Mouse (Mus musculus) MEL (cell line): ENCODE measurements around the gene Pxylp1.

Experiments
- BHLHE40 ChIP-seq: IDR thresholded peaks from 2 replicates; pipeline ENCODE4 v1.6.1; 2012; ENCODE audit warnings: low read depth, mild to moderate bottlenecking, inconsistent platforms, low read length, improper control_type of control experiment, borderline replicate concordance
- CHD1 ChIP-seq: IDR thresholded peaks from 2 replicates; pipeline ENCODE4 v1.6.1; 2012; ENCODE audit warnings: low read depth, mild to moderate bottlenecking, inconsistent platforms, low read length, improper control_type of control experiment
- CTCF ChIP-seq, 3 experiments: IDR thresholded peaks in 2 of 3; conservative IDR thresholded peaks in 1 of 3; 2 replicates each; pipeline ENCODE4 v1.5.1; 2011 to 2012; ENCODE audit warnings: low read length in 3 of 3, low read depth in 2 of 3, mild to moderate bottlenecking in 2 of 3, improper control_type of control experiment in 1 of 3, inconsistent platforms in 1 of 3, mixed read lengths in 1 of 3, moderate library complexity in 1 of 3; ENCODE audit not compliant: control insufficient read depth in 1 of 3, insufficient read depth in 1 of 3, poor library complexity in 1 of 3, severe bottlenecking in 1 of 3
- EP300 ChIP-seq, 2 experiments: IDR thresholded peaks; 2 replicates each; pipeline ENCODE4 v1.6.1; 2011; ENCODE audit warnings: improper control_type of control experiment in 2 of 2, low read length in 2 of 2, low read depth in 1 of 2, mild to moderate bottlenecking in 1 of 2
- MAFK ChIP-seq: IDR thresholded peaks from 2 replicates; pipeline ENCODE4 v1.6.1; 2011; ENCODE audit warnings: low read depth, mild to moderate bottlenecking, low read length, improper control_type of control experiment, borderline replicate concordance
- MAX ChIP-seq: IDR thresholded peaks from 2 replicates; pipeline ENCODE4 v1.6.1; 2011; ENCODE audit warnings: low read length, improper control_type of control experiment
- MAZ ChIP-seq: IDR thresholded peaks from 2 replicates; pipeline ENCODE4 v1.6.1; 2012; ENCODE audit warnings: low read depth, mild to moderate bottlenecking, inconsistent platforms, low read length, improper control_type of control experiment
- MEF2A ChIP-seq: IDR thresholded peaks from 2 replicates; pipeline ENCODE4 v1.6.1; 2014; ENCODE audit warnings: low read depth, mild to moderate bottlenecking, inconsistent platforms, low read length, improper control_type of control experiment; ENCODE audit not compliant: poor library complexity, insufficient replicate concordance, severe bottlenecking; ENCODE audit errors: extremely low read depth
- NRF1 ChIP-seq: IDR thresholded peaks from 2 replicates; pipeline ENCODE4 v1.6.1; 2014; ENCODE audit warnings: low read depth, mild to moderate bottlenecking, inconsistent platforms, low read length, improper control_type of control experiment, moderate library complexity; ENCODE audit not compliant: poor library complexity, insufficient read depth, severe bottlenecking
- POLR2A ChIP-seq, 2 experiments: IDR thresholded peaks; 2 replicates each; pipeline ENCODE4 v1.6.1; 2011 to 2012; ENCODE audit warnings: low read length in 2 of 2, mild to moderate bottlenecking in 2 of 2, control low read depth in 1 of 2, improper control_type of control experiment in 1 of 2, low read depth in 1 of 2, moderate library complexity in 1 of 2; ENCODE audit not compliant: control insufficient read depth in 1 of 2, insufficient read depth in 1 of 2, poor library complexity in 1 of 2
- POLR2AphosphoS5 ChIP-seq: IDR thresholded peaks from 2 replicates; pipeline ENCODE4 v1.6.1; 2012; ENCODE audit warnings: low read depth, borderline replicate concordance, mild to moderate bottlenecking, inconsistent platforms, low read length, moderate library complexity, mixed read lengths
- TBP ChIP-seq: IDR thresholded peaks from 2 replicates; pipeline ENCODE4 v1.8.0; 2011; ENCODE audit warnings: low read depth, low read length, improper control_type of control experiment
- USF1 ChIP-seq: IDR thresholded peaks from 2 replicates; pipeline ENCODE4 v1.6.1; 2014; ENCODE audit warnings: low read depth, mild to moderate bottlenecking, inconsistent platforms, low read length, improper control_type of control experiment, moderate library complexity
- ZKSCAN1 ChIP-seq: IDR thresholded peaks from 2 replicates; pipeline ENCODE4 v1.6.1; 2012; ENCODE audit warnings: low read depth, mild to moderate bottlenecking, inconsistent platforms, low read length, improper control_type of control experiment, moderate library complexity

DNA sequence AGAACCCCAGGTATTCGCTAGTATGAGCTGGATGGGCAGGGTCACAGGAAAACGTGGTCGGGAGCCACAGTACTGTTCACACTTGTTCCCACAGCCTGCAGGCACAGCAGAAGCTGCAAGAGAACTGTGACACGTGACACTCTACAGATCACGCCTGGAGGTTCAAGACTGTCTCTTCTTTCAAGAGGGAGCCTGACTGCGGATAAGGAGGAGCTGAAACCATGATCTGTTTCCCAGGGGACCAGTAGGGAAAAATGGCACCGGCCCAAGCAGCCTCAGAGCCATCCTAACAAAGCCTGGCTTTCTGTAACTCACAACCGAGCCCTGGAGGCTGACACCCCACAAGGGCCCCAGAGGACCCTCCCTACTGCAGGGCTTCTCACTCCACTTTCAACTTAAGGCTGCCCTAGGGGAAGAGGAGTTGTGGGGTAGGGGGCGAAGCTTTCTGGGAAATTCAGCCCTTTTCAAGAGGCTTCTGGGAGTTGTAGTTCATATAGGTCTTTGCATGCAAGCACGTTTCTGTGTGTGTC lies 97.0 kb downstream of the Pxylp1 start:
- TF ChIP-seq MEF2A = no peak
- no peak for TF ChIP-seq EP300 (IDR thresholded peaks at IDR 0.05; ENCODE audit: low read depth in 1 of 2, low read length in 2 of 2)
- no peak for TF ChIP-seq CTCF (IDR thresholded peaks at IDR 0.05 in 2 of 3, conservative IDR thresholded peaks at IDR 0.05 in 1 of 3; ENCODE audit: control insufficient read depth in 1 of 3, insufficient read depth in 1 of 3, low read depth in 2 of 3, low read length in 3 of 3, poor library complexity in 1 of 3, severe bottlenecking in 1 of 3)
- TF ChIP-seq CHD1 = no peak
- no peak for TF ChIP-seq MAZ
- no peak for TF ChIP-seq NRF1
- no peak for TF ChIP-seq MAFK
- TF ChIP-seq POLR2A (IDR thresholded peaks at IDR 0.05; ENCODE audit: control insufficient read depth in 1 of 2, insufficient read depth in 1 of 2, low read depth in 1 of 2, low read length in 2 of 2, poor library complexity in 1 of 2) = peak; percentile 30 to 74; a peak in 3 of 4 replicates
- peak; percentile 94 for TF ChIP-seq MAX
- no peak for TF ChIP-seq POLR2AphosphoS5
- TF ChIP-seq TBP = no peak; the same call in 1 of the 2 replicates
- peak; percentile 74; the same call in 1 of the 2 replicates for TF ChIP-seq BHLHE40
- TF ChIP-seq ZKSCAN1 = no peak
- peak; percentile 92 for TF ChIP-seq USF1
